Mouse (Mus musculus) right cerebral cortex, adult 18-20 months (tissue): ENCODE data around the gene Rnf223.
A peak's percentile ranks its signal among the peaks of the same experiment; 100 is the strongest.

Experiments
- DNase-seq: peaks from one replicate; pipeline ENCODE4 v3.0.0; 2022; ENCODE audit warnings: mixed read lengths

Rnf223 gene

GRCm38 (mm10) chr4:156130436-156130835 is at the start of gene Rnf223:
Gene Rnf223, plus strand, starts transcription at chr4:156130513.
- DNase-seq: no peak

- no peak for DNase-seq
These were observed 47.6 kb upstream of the Rnf223 start for GRCm38 (mm10) chr4:156082621-156083234.

- DNase-seq: no peak
These were observed 47.0 kb upstream of the Rnf223 start for GRCm38 (mm10) chr4:156083348-156083747.

GRCm38 (mm10) chr4:156084096-156084879 is 46.0 kb upstream of the Rnf223 start:
- no peak for DNase-seq

- DNase-seq: no peak
These were observed 45.1 kb upstream of the Rnf223 start for GRCm38 (mm10) chr4:156085256-156085655.

GRCm38 (mm10) chr4:156087398-156088087 is 42.8 kb upstream of the Rnf223 start:
- DNase-seq: no peak

- no peak for DNase-seq
These were observed 39.1 kb upstream of the Rnf223 start for GRCm38 (mm10) chr4:156091236-156091635.

GRCm38 (mm10) chr4:156092765-156093164 is 37.5 kb upstream of the Rnf223 start:
- DNase-seq: no peak

- no peak for DNase-seq
These were observed 36.6 kb upstream of the Rnf223 start for GRCm38 (mm10) chr4:156093758-156094157.

GRCm38 (mm10) chr4:156096191-156096590 is 34.1 kb upstream of the Rnf223 start:
- DNase-seq: no peak

GRCm38 (mm10) chr4:156097770-156098366 is 32.4 kb upstream of the Rnf223 start:
- DNase-seq: no peak

- DNase-seq: no peak
These were observed 30.9 kb upstream of the Rnf223 start for GRCm38 (mm10) chr4:156099427-156099826.

- no peak for DNase-seq
These were observed 29.8 kb upstream of the Rnf223 start for GRCm38 (mm10) chr4:156100501-156100900.

GRCm38 (mm10) chr4:156101481-156101903 is 28.8 kb upstream of the Rnf223 start:
- no peak for DNase-seq

GRCm38 (mm10) chr4:156103342-156103741 is 27.0 kb upstream of the Rnf223 start:
- DNase-seq: no peak

- peak; percentile 20 for DNase-seq
These were observed 21.4 kb upstream of the Rnf223 start for GRCm38 (mm10) chr4:156108606-156109546.

GRCm38 (mm10) chr4:156109570-156110331 is 20.6 kb upstream of the Rnf223 start, which contains the start of gene 9430015G10Rik:
Gene 9430015G10Rik, plus strand, starts transcription at chr4:156109982.
- peak; percentile 99 for DNase-seq

GRCm38 (mm10) chr4:156124077-156124476 is 6.2 kb upstream of the Rnf223 start:
- DNase-seq: no peak

- DNase-seq: no peak
These were observed 4.9 kb upstream of the Rnf223 start for GRCm38 (mm10) chr4:156125393-156125792.

GRCm38 (mm10) chr4:156126841-156127240 is 3.5 kb upstream of the Rnf223 start:
- no peak for DNase-seq

GRCm38 (mm10) chr4:156128746-156129145 is 1.6 kb upstream of the Rnf223 start:
- no peak for DNase-seq
